Mouse (Mus musculus) C2C12 (cell line): ENCODE results near the gene Flot2.
"Not testable (repeated sequence)": the region's sequence is repeated elsewhere in the genome, so short reads cannot be mapped to it uniquely, and the experiment has no call there.

Experiments
- CTCF ChIP-seq: IDR thresholded peaks from one replicate; pipeline ENCODE4 v1.5.1; 2011; ENCODE audit not compliant: control insufficient read depth, insufficient read depth, insufficient read length
- MAX ChIP-seq: IDR thresholded peaks from one replicate; pipeline ENCODE4 v1.6.1; 2011; ENCODE audit warnings: mild to moderate bottlenecking, control low read depth

- not testable (repeated sequence) for TF ChIP-seq CTCF, MAX
Observed at GRCm38 (mm10) chr11:78048637-78049036, 10.9 kb downstream of the Flot2 start.
